Mouse (Mus musculus) embryonic facial prominence, embryonic 12.5 days (tissue): ENCODE results near the gene Ddx1. TPM values are rescaled to one million over a fixed set of nuclear protein-coding genes. Genes with fewer than 3 reads are reported as not detected.
"Not testable (repeated sequence)": the region's sequence is repeated elsewhere in the genome, so short reads cannot be mapped to it uniquely, and the experiment has no call there.

Experiments
- ATAC-seq: fragments of 200-750 bp; cut with Nextera tagmentation; 2 replicates; pipeline ENCODE4 v1.8.0; 2017; ENCODE audit not compliant: insufficient number of reproducible peaks, insufficient read depth, low FRiP score, low TSS enrichment
- H3K27ac ChIP-seq: fragments of 300-500 bp; sonication (generic); 2 replicates; pipeline ENCODE4 v1.5.1; 2016; ENCODE audit warnings: mild to moderate bottlenecking
- H3K27me3 ChIP-seq: fragments of 300-500 bp; sonication (generic); 2 replicates; pipeline ENCODE4 v1.6.1; 2016; ENCODE audit warnings: mild to moderate bottlenecking, moderate library complexity
- H3K36me3 ChIP-seq: fragments of 300-500 bp; sonication (generic); 2 replicates; pipeline ENCODE4 v1.6.1; 2016; ENCODE audit warnings: mild to moderate bottlenecking
- H3K4me1 ChIP-seq: fragments of 300-500 bp; sonication (generic); 2 replicates; pipeline ENCODE4 v1.6.1; 2016
- H3K4me2 ChIP-seq: fragments of 300-500 bp; sonication (generic); replicated peaks from 2 replicates; pipeline ENCODE4 v1.6.1; 2016; ENCODE audit warnings: mild to moderate bottlenecking, moderate library complexity
- H3K4me3 ChIP-seq: fragments of 300-500 bp; sonication (generic); 2 replicates; pipeline ENCODE4 v1.5.1; 2016; ENCODE audit warnings: mild to moderate bottlenecking
- H3K9ac ChIP-seq: fragments of 300-500 bp; sonication (generic); 2 replicates; pipeline ENCODE4 v1.6.1; 2016; ENCODE audit warnings: mild to moderate bottlenecking, moderate library complexity
- H3K9me3 ChIP-seq: fragments of 300-500 bp; sonication (generic); 2 replicates; pipeline ENCODE4 v1.6.1; 2016; ENCODE audit warnings: mild to moderate bottlenecking, moderate library complexity
- WGBS: fragments of 180-500 bp; shearing (Covaris S2); methylation state at CpG from one replicate; pipeline ENCODE4 v1.1.7; 2016; 5-methylcytosine and 5-hydroxymethylcytosine counted together
- polyA plus RNA-seq: library from polyadenylated mRNA; unstranded; fragments of >200 nt; fragmentation: Nextera tagmentation; extraction: Ambion mirVana; gene quantifications from 2 replicates; pipeline ENCODE4 v1.2.1, GENCODE M21; 2016

The Ddx1 gene
- polyA plus RNA-seq, 1 experiment from 2014 or later = 152 TPM

GRCm38 (mm10) chr12:13199338-13200301 is 49.4 kb downstream of the Ddx1 start:
- H3K4me2 ChIP-seq = no peak overlapping the region
- no peaks in the 10 kb centered on the region for H3K4me1 ChIP-seq
- no peaks in the 10 kb centered on the region for H3K9me3 ChIP-seq
- H3K9ac ChIP-seq = no peak overlapping the region
- H3K27ac ChIP-seq = no peak overlapping the region
- no peak overlapping the region for H3K4me3 ChIP-seq
- H3K27me3 ChIP-seq = no peaks in the 10 kb centered on the region
- ATAC-seq = no peak
- H3K36me3 ChIP-seq = no peaks in the 10 kb centered on the region
- 86% methylated on average over 13 of the region's 13 CpGs for WGBS

DNA sequence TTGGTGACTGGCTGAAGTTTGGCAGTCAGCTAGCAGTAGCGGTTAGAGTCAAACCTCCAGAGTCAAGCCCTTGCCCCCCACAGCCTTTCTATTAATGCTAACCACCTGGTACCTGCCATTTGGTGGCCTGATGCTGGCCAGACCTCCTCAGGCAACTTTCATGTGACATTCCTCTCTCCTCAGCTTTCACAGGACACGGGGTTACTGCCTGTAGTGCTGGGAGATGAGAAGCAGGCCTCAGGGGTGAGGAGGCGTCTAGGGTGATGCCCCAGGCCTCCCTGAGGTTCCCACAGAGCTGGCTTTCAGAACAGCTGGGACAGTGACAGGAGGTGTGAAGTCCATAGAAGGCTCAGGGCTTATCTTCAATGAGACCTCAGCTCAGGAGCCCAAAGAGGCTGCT is 50.9 kb downstream of the Ddx1 start:
- Histone ChIP-seq H3K27ac (no peak overlapping the region), H3K4me1 (no peaks in the 10 kb centered on the region), H3K27me3 (no peaks in the 10 kb centered on the region), H3K4me2 (no peak overlapping the region), H3K4me3 (no peak overlapping the region), H3K9ac (no peak overlapping the region), H3K9me3 (no peaks in the 10 kb centered on the region), H3K36me3 (no peaks in the 10 kb centered on the region)
- 40% methylated on average over 3 of the region's 3 CpGs for WGBS
- no peak for ATAC-seq

DNA sequence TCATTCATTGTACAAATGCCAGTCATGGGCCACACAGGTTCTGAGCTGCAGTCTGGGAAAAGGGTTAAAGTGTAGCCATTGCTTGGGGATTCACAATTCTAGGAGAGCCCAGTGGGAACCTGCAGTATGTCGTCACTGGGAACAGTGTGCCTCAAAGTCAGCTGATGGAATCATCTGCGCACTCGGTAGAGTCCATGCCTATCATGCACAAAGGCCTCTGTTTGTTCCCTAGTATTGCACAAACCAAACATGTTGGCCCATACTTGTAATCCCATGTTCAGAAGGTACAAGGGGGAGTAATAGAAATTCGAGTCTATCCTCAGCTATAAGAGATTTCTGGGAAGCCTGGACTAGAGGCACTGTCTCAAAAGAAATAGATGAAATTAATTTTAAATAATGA is 52.9 kb downstream of the Ddx1 start:
- H3K4me2 ChIP-seq = no peak overlapping the region
- no peaks in the 10 kb centered on the region for H3K27me3 ChIP-seq
- WGBS = 76% methylated on average over 4 of the region's 4 CpGs
- no peaks in the 10 kb centered on the region for H3K36me3 ChIP-seq
- H3K4me1 ChIP-seq = no peaks in the 10 kb centered on the region
- no peaks in the 10 kb centered on the region for H3K9me3 ChIP-seq
- no peak for ATAC-seq
- no peak overlapping the region for H3K27ac ChIP-seq
- H3K4me3 ChIP-seq = no peak overlapping the region
- H3K9ac ChIP-seq = no peak overlapping the region

- Histone ChIP-seq H3K36me3 (no peaks in the 10 kb centered on the region), H3K4me1 (no peaks in the 10 kb centered on the region), H3K4me3 (no peak overlapping the region), H3K27me3 (no peaks in the 10 kb centered on the region), H3K27ac (no peak overlapping the region), H3K4me2 (no peak overlapping the region), H3K9me3 (no peaks in the 10 kb centered on the region), H3K9ac (no peak overlapping the region)
- ATAC-seq = no peak
These were observed 53.5 kb downstream of the Ddx1 start for GRCm38 (mm10) chr12:13195506-13195905.

- H3K9ac ChIP-seq = no peak overlapping the region
- H3K4me1 ChIP-seq = peaks cover 9% of the 10 kb centered on the region; the same call in 1 of the 2 replicates
- H3K4me3 ChIP-seq = no peak overlapping the region
- H3K4me2 ChIP-seq = no peak overlapping the region
- no peaks in the 10 kb centered on the region for H3K27me3 ChIP-seq
- no peak overlapping the region for H3K27ac ChIP-seq
- H3K36me3 ChIP-seq = no peaks in the 10 kb centered on the region
- ATAC-seq = no peak
- no peaks in the 10 kb centered on the region for H3K9me3 ChIP-seq
- 48% methylated on average over 11 of the region's 11 CpGs for whole genome bisulfite sequencing
These were observed 60.8 kb downstream of the Ddx1 start for GRCm38 (mm10) chr12:13188059-13188700.

DNA sequence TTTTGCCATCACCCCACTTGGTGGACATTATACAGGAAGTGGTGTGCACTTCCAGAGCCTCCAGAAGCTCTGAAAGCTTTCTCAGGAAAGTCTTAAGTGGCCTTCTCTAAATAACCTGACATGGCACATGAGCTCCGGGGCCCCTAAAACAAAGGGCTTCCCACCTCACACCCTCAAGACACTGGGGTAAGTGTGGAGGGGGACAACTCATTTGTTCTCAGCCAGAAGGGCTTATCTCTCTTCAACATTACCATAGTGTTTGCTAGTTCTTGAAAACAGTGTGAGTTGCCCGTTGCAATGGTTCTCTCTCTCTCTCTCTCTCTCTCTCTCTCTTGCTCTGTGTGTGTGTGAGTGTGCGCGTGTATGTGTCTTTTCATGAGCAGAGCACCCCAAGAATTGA is 62.8 kb downstream of the Ddx1 start:
- Histone ChIP-seq H3K4me1 (peaks cover 12% of the 10 kb centered on the region), H3K27me3 (no peaks in the 10 kb centered on the region), H3K36me3 (no peaks in the 10 kb centered on the region), H3K4me2 (no peak overlapping the region), H3K4me3 (no peak overlapping the region), H3K9ac (no peak overlapping the region), H3K9me3 (no peaks in the 10 kb centered on the region), H3K27ac (no peak overlapping the region)
- ATAC-seq = no peak
- WGBS = 90% methylated on average over 4 of the region's 4 CpGs

DNA sequence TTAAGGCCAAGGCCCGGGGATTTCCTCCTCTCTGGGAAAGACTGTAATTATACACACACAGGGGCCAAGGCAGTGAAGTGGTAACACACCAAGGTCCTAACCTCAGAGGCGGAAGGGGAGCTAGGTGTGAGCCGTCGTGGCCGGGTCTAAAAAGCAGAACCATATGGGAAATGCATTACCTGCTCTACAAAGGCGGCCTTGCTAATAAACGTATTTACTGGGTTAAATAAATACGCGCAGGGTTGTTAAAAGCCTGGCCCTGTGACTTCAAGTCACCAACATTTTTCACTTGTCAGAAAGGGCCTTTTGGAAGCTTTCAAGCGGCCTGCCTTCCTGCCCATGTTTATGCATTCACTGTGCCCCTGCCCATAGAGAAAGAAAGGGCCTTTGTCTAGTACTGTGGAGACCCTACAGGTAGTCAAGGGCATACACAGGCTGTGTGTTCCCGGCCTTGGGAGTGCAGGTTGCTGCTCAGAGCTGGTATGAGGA is 64.1 kb downstream of the Ddx1 start:
- H3K27ac ChIP-seq = peak overlapping the region; percentile 14; the same call in 1 of the 2 replicates
- no peaks in the 10 kb centered on the region for H3K9me3 ChIP-seq
- no peaks in the 10 kb centered on the region for H3K27me3 ChIP-seq
- H3K9ac ChIP-seq = no peak overlapping the region
- no peaks in the 10 kb centered on the region for H3K36me3 ChIP-seq
- ATAC-seq = no peak
- WGBS = 29% methylated on average over 11 of the region's 11 CpGs
- H3K4me1 ChIP-seq = peaks cover 23% of the 10 kb centered on the region
- no peak overlapping the region for H3K4me2 ChIP-seq
- H3K4me3 ChIP-seq = no peak overlapping the region

DNA sequence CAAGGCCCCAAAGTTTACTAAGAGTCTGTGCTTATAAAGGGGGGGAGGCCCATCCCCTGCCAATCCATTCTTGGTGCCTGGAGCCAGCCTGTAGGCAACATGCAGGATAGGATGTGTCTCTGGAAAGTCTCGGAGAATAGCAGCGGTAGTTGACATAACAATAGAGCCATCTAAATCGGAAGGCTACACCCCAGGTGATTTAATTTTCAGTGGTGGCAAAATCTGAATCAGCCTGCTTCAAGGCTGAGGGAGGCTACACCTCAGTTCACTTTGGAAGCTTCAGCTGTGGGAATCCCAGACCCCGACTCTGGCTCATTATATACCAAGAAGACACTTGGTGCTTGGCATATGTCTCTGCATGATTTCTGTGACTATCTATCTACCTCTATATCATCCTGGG is 64.9 kb downstream of the Ddx1 start:
- not testable (repeated sequence) for H3K9me3 ChIP-seq, H3K36me3 ChIP-seq, H3K4me3 ChIP-seq, H3K9ac ChIP-seq, H3K4me2 ChIP-seq, H3K27me3 ChIP-seq, ATAC-seq
- Histone ChIP-seq H3K4me1 (peaks cover 23% of the 10 kb centered on the region), H3K27ac (0 out of 2 replicates have a peak overlapping the region, but pooled peaks have one; percentile 14)
- WGBS = 70% methylated on average over 4 of the region's 4 CpGs

DNA sequence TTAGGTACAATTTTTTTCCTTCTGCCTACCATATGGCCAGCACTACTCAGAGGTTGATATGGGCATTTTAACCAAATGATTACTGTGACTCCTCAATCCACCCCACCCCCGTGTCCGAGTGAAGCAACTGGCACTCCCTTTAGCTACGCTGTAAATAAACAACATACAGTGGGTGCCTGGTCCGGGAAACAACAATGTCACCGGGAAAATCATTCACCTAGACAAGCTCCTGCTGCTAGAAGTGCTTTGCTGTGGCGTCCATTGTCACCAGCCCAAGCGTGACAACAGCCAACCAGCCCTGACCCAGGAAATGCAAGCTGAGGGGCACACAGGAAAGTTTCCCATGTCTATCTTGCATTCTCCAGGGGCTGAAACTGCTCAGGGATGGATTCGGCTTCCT is 66.8 kb downstream of the Ddx1 start:
- H3K4me2 ChIP-seq = no peak overlapping the region

GRCm38 (mm10) chr12:13181721-13182120 is 67.3 kb downstream of the Ddx1 start:
- 76% methylated on average over 6 of the region's 6 CpGs for WGBS
- H3K4me1 ChIP-seq = peaks cover 29% of the 10 kb centered on the region
- no peak overlapping the region for H3K4me2 ChIP-seq
- H3K4me3 ChIP-seq = no peak overlapping the region
- H3K27me3 ChIP-seq = no peaks in the 10 kb centered on the region
- no peak for ATAC-seq
- no peak overlapping the region for H3K27ac ChIP-seq
- H3K9ac ChIP-seq = no peak overlapping the region
- H3K9me3 ChIP-seq = no peaks in the 10 kb centered on the region
- no peaks in the 10 kb centered on the region for H3K36me3 ChIP-seq

More for the DNA sequence above, 66.8 kb downstream of the Ddx1 start:
- WGBS = 68% methylated on average over 8 of the region's 8 CpGs
- no peaks in the 10 kb centered on the region for H3K36me3 ChIP-seq
- peaks cover 24% of the 10 kb centered on the region for H3K4me1 ChIP-seq
- no peak for ATAC-seq
- H3K27ac ChIP-seq = no peak overlapping the region
- no peaks in the 10 kb centered on the region for H3K9me3 ChIP-seq
- H3K9ac ChIP-seq = no peak overlapping the region
- no peaks in the 10 kb centered on the region for H3K27me3 ChIP-seq
- no peak overlapping the region for H3K4me3 ChIP-seq

- Histone ChIP-seq H3K27me3 (no peaks in the 10 kb centered on the region), H3K4me3 (no peak overlapping the region), H3K4me1 (peaks cover 38% of the 10 kb centered on the region), H3K9ac (peak overlapping the region; percentile 27; the same call in 1 of the 2 replicates), H3K27ac (peak overlapping the region; percentile 67), H3K4me2 (no peak overlapping the region), H3K9me3 (no peaks in the 10 kb centered on the region), H3K36me3 (no peaks in the 10 kb centered on the region)
- peak; percentile 66 for ATAC-seq
- WGBS = 22% methylated on average over 9 of the region's 9 CpGs
These were observed 68.2 kb downstream of the Ddx1 start for GRCm38 (mm10) chr12:13180715-13181335.
